Mouse (Mus musculus): ENCODE results near the gene Tmcc3. TPM values are rescaled to one million over a fixed set of nuclear protein-coding genes. Genes with fewer than 3 reads are reported as not detected.

The Tmcc3 gene
- total RNA-seq, 2 experiments from 2014 or later, result 33.7 to 34.4 TPM

- DNase-seq, result no peak
Measured at GRCm38 (mm10) chr10:94332358-94333137, 20.8 kb downstream of the Tmcc3 start.

GRCm38 (mm10) chr10:94333328-94333727 lies 21.6 kb downstream of the Tmcc3 start:
- DNase-seq, result no peak

- DNase-seq, result no peak
Measured at GRCm38 (mm10) chr10:94335047-94335446, 23.3 kb downstream of the Tmcc3 start.

GRCm38 (mm10) chr10:94336071-94336470 lies 24.3 kb downstream of the Tmcc3 start:
- DNase-seq, result no peak

- DNase-seq, result no peak
Measured at GRCm38 (mm10) chr10:94341501-94341900, 29.8 kb downstream of the Tmcc3 start.

- no peak for DNase-seq
Measured at GRCm38 (mm10) chr10:94342256-94342655, 30.5 kb downstream of the Tmcc3 start.

GRCm38 (mm10) chr10:94343581-94343980 lies 31.8 kb downstream of the Tmcc3 start:
- no peak for DNase-seq

- no peak for DNase-seq
Measured at GRCm38 (mm10) chr10:94344631-94345417, 33.1 kb downstream of the Tmcc3 start.

GRCm38 (mm10) chr10:94345509-94346252 lies 33.9 kb downstream of the Tmcc3 start:
- no peak for DNase-seq

GRCm38 (mm10) chr10:94346596-94346995 lies 34.8 kb downstream of the Tmcc3 start:
- DNase-seq, result no peak

GRCm38 (mm10) chr10:94347296-94347695 lies 35.5 kb downstream of the Tmcc3 start:
- no peak for DNase-seq

GRCm38 (mm10) chr10:94347959-94348358 lies 36.2 kb downstream of the Tmcc3 start:
- no peak for DNase-seq

GRCm38 (mm10) chr10:94350207-94350606 lies 38.5 kb downstream of the Tmcc3 start:
- no peak for DNase-seq

GRCm38 (mm10) chr10:94350896-94351661 lies 39.3 kb downstream of the Tmcc3 start:
- no peak for DNase-seq

- no peak for DNase-seq
Measured at GRCm38 (mm10) chr10:94352172-94352876, 40.6 kb downstream of the Tmcc3 start.

- no peak for DNase-seq
Measured at GRCm38 (mm10) chr10:94352877-94353853, 41.4 kb downstream of the Tmcc3 start.

GRCm38 (mm10) chr10:94354005-94354404 lies 42.3 kb downstream of the Tmcc3 start:
- DNase-seq, result no peak

- no peak for DNase-seq
Measured at GRCm38 (mm10) chr10:94354427-94354826, 42.7 kb downstream of the Tmcc3 start.

GRCm38 (mm10) chr10:94356504-94357169 lies 44.9 kb downstream of the Tmcc3 start:
- no peak for DNase-seq

Data from adrenal gland, postnatal 10 days (tissue).